Mouse (Mus musculus) G1E (cell line): ENCODE measurements at regions not wholly inside any gene's neighbourhood (a gene's known extent, or its start where the extent isn't known, plus 50 kb on each side); places are given as distances from the start of the nearest gene placed in this dataset.

ENCODE experiments used
- ATAC-seq: 2 replicates; pipeline ENCODE4 v1.8.0; 2016; ENCODE audit warnings: mild to moderate bottlenecking; ENCODE audit not compliant: insufficient number of reproducible peaks, poor library complexity, low FRiP score, severe bottlenecking; ENCODE audit errors: extremely low read depth
- DNase-seq: peaks from one replicate; pipeline ENCODE4 v3.0.0; 2012; ENCODE audit warnings: low spot score
- H3K27me3 ChIP-seq: 2 replicates; pipeline ENCODE4 v1.6.1; 2012; ENCODE audit warnings: mild to moderate bottlenecking, low read length, inconsistent platforms; ENCODE audit not compliant: insufficient read depth
- H3K36me3 ChIP-seq: replicated peaks from 2 replicates; pipeline ENCODE3; 2012; ENCODE audit warnings: mild to moderate bottlenecking, inconsistent platforms
- H3K4me1 ChIP-seq: 2 replicates; pipeline ENCODE4 v1.6.1; 2012; ENCODE audit warnings: low read depth, low read length, inconsistent platforms, mixed read lengths; ENCODE audit not compliant: insufficient read depth
- H3K4me3 ChIP-seq: 2 replicates; pipeline ENCODE4 v1.5.1; 2012; ENCODE audit warnings: low read depth, mild to moderate bottlenecking, inconsistent platforms, low read length, moderate library complexity, mixed read lengths
- H3K9me3 ChIP-seq: replicated peaks from 2 replicates; pipeline ENCODE4 v1.6.1; 2012; ENCODE audit warnings: inconsistent platforms
- CTCF ChIP-seq: IDR thresholded peaks from 2 replicates; pipeline ENCODE4 v1.5.1; 2012; ENCODE audit warnings: low read depth, low read length, inconsistent platforms, mixed read lengths
- GATA1 ChIP-seq: IDR thresholded peaks from 2 replicates; pipeline ENCODE4 v1.6.1; 2012; ENCODE audit warnings: borderline replicate concordance, low read length, inconsistent platforms, mixed read lengths
- GATA2 ChIP-seq: IDR thresholded peaks from 2 replicates; pipeline ENCODE4 v1.6.1; 2012; ENCODE audit warnings: low read depth, low read length, inconsistent platforms, borderline replicate concordance
- POLR2AphosphoS5 ChIP-seq: IDR thresholded peaks from 2 replicates; pipeline ENCODE4 v1.6.1; 2012; ENCODE audit warnings: low read depth, low read length, inconsistent platforms; ENCODE audit not compliant: insufficient replicate concordance
- TAL1 ChIP-seq: conservative IDR thresholded peaks from 2 replicates; pipeline ENCODE4 v1.6.1; 2012; ENCODE audit warnings: low read depth, low read length, inconsistent platforms, mixed read lengths

GRCm38 (mm10) chr12:56403626-56404025 lies 57.9 kb upstream of the Mbip start:
- no peak for TF ChIP-seq POLR2AphosphoS5
- 0 out of 2 replicates have a peak, but pooled peaks cover 3% of the 10 kb centered on the region for H3K27me3 ChIP-seq
- H3K4me1 ChIP-seq, result no peaks in the 10 kb centered on the region; the same call in 1 of the 2 replicates
- H3K4me3 ChIP-seq, result no peak overlapping the region
- H3K36me3 ChIP-seq, result no peaks in the 10 kb centered on the region
- H3K9me3 ChIP-seq, result no peaks in the 10 kb centered on the region
- no peak for ATAC-seq
- no peak for DNase-seq

GRCm38 (mm10) chr12:56402844-56403243 lies 57.1 kb upstream of the Mbip start:
- no peak for ATAC-seq

GRCm38 (mm10) chr12:56402137-56402536 lies 56.4 kb upstream of the Mbip start:
- H3K4me3 ChIP-seq, result no peak overlapping the region
- H3K4me1 ChIP-seq, result no peaks in the 10 kb centered on the region; the same call in 1 of the 2 replicates
- H3K9me3 ChIP-seq, result no peaks in the 10 kb centered on the region
- H3K36me3 ChIP-seq, result no peaks in the 10 kb centered on the region
- DNase-seq, result no peak
- ATAC-seq, result no peak
- TF ChIP-seq CTCF (no peak), POLR2AphosphoS5 (no peak), TAL1 (no peak), GATA2 (no peak), GATA1 (no peak)
- 0 out of 2 replicates have a peak, but pooled peaks cover 3% of the 10 kb centered on the region for H3K27me3 ChIP-seq

More at GRCm38 (mm10) chr12:56402844-56403243, 57.1 kb upstream of the Mbip start:
- DNase-seq, result no peak
- Histone ChIP-seq H3K4me1 (no peaks in the 10 kb centered on the region; the same call in 1 of the 2 replicates), H3K36me3 (no peaks in the 10 kb centered on the region), H3K4me3 (no peak overlapping the region), H3K27me3 (0 out of 2 replicates have a peak, but pooled peaks cover 3% of the 10 kb centered on the region), H3K9me3 (no peaks in the 10 kb centered on the region)
- no peak for TF ChIP-seq CTCF
